Mouse (Mus musculus): ENCODE results near the gene Bag2.

GRCm38 (mm10) chr1:33757033-33757413 lies 572 bp downstream of the Bag2 start:
- TF ChIP-seq CTCF (IDR thresholded peaks at IDR 0.05; ENCODE audit: low read depth, low read length) (no peak), TAL1 (conservative IDR thresholded peaks at IDR 0.05; ENCODE audit: low read depth, low read length) (no peak), GATA2 (IDR thresholded peaks at IDR 0.05; ENCODE audit: borderline replicate concordance, low read depth, low read length) (no peak)

Measured in G1E (cell line).